Comparison of ENCODE assay signal across 8 mouse cellular contexts in genomic region chr10:68282466-68283391, GRCm38 (mm10). TPM values are rescaled to one million over a fixed set of nuclear protein-coding genes. Genes with fewer than 3 reads are reported as not detected.
DNase-seq lines count a peak whose midpoint lies in the region; ATAC-seq and TF ChIP-seq lines count a peak whose summit lies in the region.

No protein-coding gene starts in this region.

- no peaks in the 10 kb centered on the region for H3K27me3 ChIP-seq in cerebellum, adult 2 months (ENCODE audit: control insufficient read depth, insufficient read depth, low read length)
- H3K27me3 ChIP-seq in forebrain, embryonic 16.5 days (replicated peaks; ENCODE audit: control insufficient read depth, insufficient read depth, low read length), result no peaks in the 10 kb centered on the region
- no peaks in the 10 kb centered on the region for H3K27me3 ChIP-seq in lung, embryonic 15.5 days

- intact Hi-C loops in heart, postnatal 36 days (cut with DNase I), result loop anchor here (2.0 to 5.0 kb wide), 2 partner anchors 136 to 420 kb away; no protein-coding TSS in a partner anchor

- peak overlapping the region; percentile 61 for H3K4me3 ChIP-seq in cerebellum, adult 2 months (replicated peaks; ENCODE audit: insufficient read depth, low read depth, low read length)
- peak overlapping the region; percentile 34 for H3K4me3 ChIP-seq in forebrain, embryonic 16.5 days (replicated peaks; ENCODE audit: low read length)
- peak overlapping the region; percentile 45 for H3K4me3 ChIP-seq in lung, embryonic 15.5 days

- no peaks in the 10 kb centered on the region for H3K9me3 ChIP-seq in forebrain, embryonic 16.5 days (ENCODE audit: control insufficient read depth, low read length)
- no peaks in the 10 kb centered on the region for H3K9me3 ChIP-seq in lung, embryonic 15.5 days

- H3K9ac ChIP-seq in forebrain, embryonic 16.5 days (replicated peaks; ENCODE audit: low read depth, low read length), result peak overlapping the region; percentile 33
- peak overlapping the region; percentile 51 for H3K9ac ChIP-seq in lung, embryonic 15.5 days

- peak; percentile 75 for TF ChIP-seq CTCF in cerebellum, adult 2 months (IDR thresholded peaks at IDR 0.05; ENCODE audit: borderline replicate concordance, insufficient read depth, low read depth, low read length)

- TF ChIP-seq POLR2A in cerebellum, adult 2 months (IDR thresholded peaks at IDR 0.05; ENCODE audit: borderline replicate concordance, insufficient read depth, low read length), result no peak

- no peaks in the 10 kb centered on the region for H3K36me3 ChIP-seq in forebrain, embryonic 16.5 days (ENCODE audit: control insufficient read depth, insufficient read depth)
- H3K36me3 ChIP-seq in lung, embryonic 15.5 days, result no peaks in the 10 kb centered on the region

- 4% methylated on average over 27 of the region's 27 CpGs for WGBS in cerebellum, adult 2 months
- WGBS in forebrain, embryonic 16.5 days, result under 1% methylated on average over 27 of the region's 27 CpGs
- WGBS in lung, embryonic 15.5 days, result under 1% methylated on average over 27 of the region's 27 CpGs

- 0 out of 2 replicates have a peak overlapping the region, but pooled peaks have one; percentile 18 for H3K27ac ChIP-seq in cerebellum, adult 2 months (ENCODE audit: insufficient read depth, low read length)
- no peak overlapping the region for H3K27ac ChIP-seq in forebrain, embryonic 16.5 days (ENCODE audit: low read length)
- peak overlapping the region; percentile 57; the same call in 1 of the 2 replicates for H3K27ac ChIP-seq in lung, embryonic 15.5 days

- H3K4me2 ChIP-seq in forebrain, embryonic 16.5 days (ENCODE audit: low read length), result peak overlapping the region; percentile 63
- peak overlapping the region; percentile 91 for H3K4me2 ChIP-seq in lung, embryonic 15.5 days

- DNase-seq in MN1 (ENCODE audit: low spot score), result peak; percentile 91
- peak; percentile 85 for DNase-seq in cerebellum, adult 2 months
- peak; percentile 79 to 85 for DNase-seq in heart, postnatal 36 days
- DNase-seq in layer of hippocampus, adult 18-20 months (ENCODE audit: low spot score in 2 of 2), result peak; percentile 32 to 84
- DNase-seq in thymus, postnatal 0 days (ENCODE audit: low spot score), result peak; percentile 82

- H3K4me1 ChIP-seq in cerebellum, adult 2 months (ENCODE audit: control insufficient read depth, insufficient read depth, low read length), result no peaks in the 10 kb centered on the region
- H3K4me1 ChIP-seq in forebrain, embryonic 16.5 days (replicated peaks; ENCODE audit: control insufficient read depth, insufficient read depth, low read length), result peaks cover 14% of the 10 kb centered on the region
- peaks cover 22% of the 10 kb centered on the region for H3K4me1 ChIP-seq in lung, embryonic 15.5 days

- peak; percentile 77 for ATAC-seq in forebrain, embryonic 16.5 days
- peak; percentile 85 for ATAC-seq in lung, embryonic 15.5 days (ENCODE audit: borderline replicate concordance, extremely low read depth, low FRiP score, low TSS enrichment)
- peak; percentile 84 for ATAC-seq in neutrophil, adult 5-6 weeks (ENCODE audit: extremely low read depth, insufficient number of reproducible peaks, low FRiP score, poor library complexity, severe bottlenecking)

RNA-seq across cellular contexts. Expression of gene Arid5b, which starts 4.2 kb away (rescaled TPM):
- 10.2 and 10.9 TPM in 2 replicates for polyA plus RNA-seq in cerebellum, adult 2 months (2012; rRNA removed)
- polyA plus RNA-seq in forebrain, embryonic 16.5 days (2015; fragmentation: Nextera tagmentation; extraction: Ambion mirVana), result 14.4 and 14.7 TPM in 2 replicates
- 10 to 100 TPM; 23.2 to 33.8 TPM for total RNA-seq in heart, postnatal 36 days (2021)
- 10 to 100 TPM; 26.9 to 33.5 TPM for total RNA-seq in layer of hippocampus, adult 18-20 months (2021)
- 36.7 and 39.1 TPM in 2 replicates for polyA plus RNA-seq in lung, embryonic 15.5 days (2015; fragmentation: Nextera tagmentation; extraction: Ambion mirVana)
- total RNA-seq in neutrophil, adult 5-6 weeks (2017), result 39.8 and 41.2 TPM in 2 replicates
- polyA plus RNA-seq in thymus, postnatal 0 days (2015; fragmentation: Nextera tagmentation; extraction: Ambion mirVana), result 8.9 and 10.7 TPM in 2 replicates
